Mouse (Mus musculus): ENCODE data around the gene Zfp112. TPM values are rescaled to one million over a fixed set of nuclear protein-coding genes. Genes with fewer than 3 reads are reported as not detected.

Gene Zfp112
- total and polyA plus RNA-seq, 3 experiments = 0.50 to 0.84 TPM; not detected in 1

DNA sequence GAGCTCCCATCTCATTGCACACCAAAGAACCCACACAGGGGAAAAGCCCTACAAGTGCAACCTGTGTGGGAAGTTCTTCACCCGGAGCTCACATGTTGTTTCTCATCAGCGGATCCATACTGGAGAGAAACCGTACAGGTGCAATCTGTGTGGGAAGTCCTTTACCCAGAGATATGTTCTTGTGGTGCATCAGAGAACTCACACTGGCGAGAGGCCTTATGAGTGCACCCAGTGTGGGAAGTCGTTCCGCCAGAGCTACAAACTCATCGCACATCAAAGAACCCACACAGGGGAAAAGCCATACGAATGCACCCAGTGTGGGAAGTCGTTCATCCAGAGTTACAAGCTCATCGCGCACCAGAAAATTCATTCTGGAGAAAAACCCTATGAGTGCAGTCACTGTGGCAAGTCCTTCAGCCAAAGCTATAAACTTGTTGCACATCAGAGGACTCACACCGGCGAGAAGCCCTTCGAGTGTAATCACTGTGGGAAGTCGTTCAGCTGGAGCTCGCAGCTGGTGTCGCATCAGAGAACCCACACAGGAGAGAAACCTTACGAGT lies 6.9 kb upstream of the Zfp112 start:
- DNase-seq (ENCODE audit: low read depth, low spot score) = no peak
- no peaks in the 10 kb centered on the region for H3K27me3 ChIP-seq (ENCODE audit: control insufficient read depth in 1 of 2, insufficient read depth in 2 of 2, low read length in 2 of 2)
- H3K4me3 ChIP-seq (ENCODE audit: control insufficient read depth in 1 of 2, insufficient read depth in 1 of 2, low read depth in 2 of 2, low read length in 2 of 2) = no peak overlapping the region
- H3K9ac ChIP-seq (ENCODE audit: control insufficient read depth, low read depth, low read length, poor library complexity, severe bottlenecking) = no peak overlapping the region
- H3K79me2 ChIP-seq (ENCODE audit: control insufficient read depth, insufficient read depth, low read length, poor library complexity) = no peaks in the 10 kb centered on the region
- no peaks in the 10 kb centered on the region for H3K4me1 ChIP-seq (ENCODE audit: control insufficient read depth in 1 of 2, insufficient read depth in 2 of 2, low read length in 2 of 2)
- TF ChIP-seq RAD21 (IDR thresholded peaks at IDR 0.05; ENCODE audit: low read depth, low read length) (no peak), CHD1 (IDR thresholded peaks at IDR 0.05; ENCODE audit: low read depth, low read length) (no peak), MAFK (IDR thresholded peaks at IDR 0.05; ENCODE audit: borderline replicate concordance, low read depth, low read length) (no peak), MAZ (IDR thresholded peaks at IDR 0.05; ENCODE audit: low read depth, low read length) (no peak)
- peaks cover 0 to 34% of the 10 kb centered on the region in 2 experiments; a peak in 2 of 4 replicates for H3K36me3 ChIP-seq (ENCODE audit: control insufficient read depth in 1 of 2, insufficient read depth in 2 of 2, low read length in 2 of 2)
- no peaks in the 10 kb centered on the region; the same call in 1 of the 2 replicates for H3K9me3 ChIP-seq (replicated peaks; ENCODE audit: insufficient read depth, low read length)
- H3K27ac ChIP-seq (ENCODE audit: control insufficient read depth, low read depth, low read length) = no peak overlapping the region

DNA sequence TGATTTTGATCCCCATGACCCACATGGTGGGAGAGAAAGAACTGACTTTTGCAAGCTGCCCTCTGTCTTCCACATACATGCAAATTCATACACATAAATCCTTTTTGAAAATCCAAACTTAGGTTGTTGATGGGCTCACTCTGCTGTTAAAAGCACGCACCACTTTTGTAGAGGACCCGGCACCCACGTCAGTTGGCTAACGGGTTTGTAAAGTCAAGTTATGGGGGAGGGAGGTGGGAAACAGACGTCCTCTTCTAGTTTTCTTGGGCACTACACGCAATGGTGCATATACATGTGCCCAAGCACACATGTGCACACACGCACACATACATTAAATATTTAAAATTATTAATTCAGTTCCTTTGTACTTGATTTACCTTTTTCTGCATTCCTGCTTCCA lies 1.3 kb upstream of the Zfp112 start:
- Histone ChIP-seq H3K27me3 (ENCODE audit: control insufficient read depth in 1 of 2, insufficient read depth in 2 of 2, low read length in 2 of 2) (no peaks in the 10 kb centered on the region), H3K4me1 (ENCODE audit: control insufficient read depth in 1 of 2, insufficient read depth in 2 of 2, low read length in 2 of 2) (no peaks in the 10 kb centered on the region), H3K79me2 (ENCODE audit: control insufficient read depth, insufficient read depth, low read length, poor library complexity) (no peaks in the 10 kb centered on the region), H3K27ac (ENCODE audit: control insufficient read depth, low read depth, low read length) (no peak overlapping the region), H3K9ac (ENCODE audit: control insufficient read depth, low read depth, low read length, poor library complexity, severe bottlenecking) (no peak overlapping the region), H3K36me3 (ENCODE audit: control insufficient read depth in 1 of 2, insufficient read depth in 2 of 2, low read length in 2 of 2) (peaks cover 0 to 4% of the 10 kb centered on the region in 2 experiments; a peak in 1 of 4 replicates), H3K4me3 (ENCODE audit: control insufficient read depth in 1 of 2, insufficient read depth in 1 of 2, low read depth in 2 of 2, low read length in 2 of 2) (no peak overlapping the region), H3K9me3 (replicated peaks; ENCODE audit: insufficient read depth, low read length) (no peaks in the 10 kb centered on the region)
- TF ChIP-seq ZNF384 (IDR thresholded peaks at IDR 0.05; ENCODE audit: low read depth, low read length) = no peak
- TF ChIP-seq RAD21 (IDR thresholded peaks at IDR 0.05; ENCODE audit: low read depth, low read length) = no peak
- no peak for TF ChIP-seq MAZ (IDR thresholded peaks at IDR 0.05; ENCODE audit: low read depth, low read length)
- no peak for TF ChIP-seq ZMIZ1 (IDR thresholded peaks at IDR 0.05; ENCODE audit: low read depth, low read length)
- no peak for TF ChIP-seq CTCF (IDR thresholded peaks at IDR 0.05 in 2 of 3, conservative IDR thresholded peaks at IDR 0.05 in 1 of 3; ENCODE audit: control insufficient read depth in 1 of 3, insufficient read depth in 1 of 3, low read depth in 2 of 3, low read length in 3 of 3, poor library complexity in 1 of 3, severe bottlenecking in 1 of 3)
- TF ChIP-seq KAT2A (conservative IDR thresholded peaks at IDR 0.05; ENCODE audit: low read depth, low read length) = no peak
- no peak for DNase-seq (ENCODE audit: low read depth, low spot score)

DNA sequence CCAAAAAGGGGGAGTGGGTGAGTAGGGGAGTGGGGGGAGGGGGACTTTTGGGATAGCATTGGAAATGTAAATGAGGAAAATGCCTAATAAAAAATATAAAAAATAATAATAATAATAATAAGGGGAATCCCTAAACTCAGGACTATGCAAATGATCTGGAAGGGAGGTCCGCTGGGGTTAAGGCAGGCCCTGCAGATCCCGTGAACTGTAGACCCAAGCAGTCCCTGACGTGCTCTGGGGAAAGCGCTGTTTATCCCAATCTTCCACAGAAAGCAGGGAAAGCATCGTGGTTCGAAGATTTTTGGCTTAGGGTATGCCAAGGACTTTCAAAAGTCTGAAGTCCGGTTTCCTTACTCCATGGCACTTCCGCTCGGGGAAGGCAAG lies 350 bp upstream of the Zfp112 start:
- no peaks in the 10 kb centered on the region for H3K4me1 ChIP-seq (ENCODE audit: control insufficient read depth in 1 of 2, insufficient read depth in 2 of 2, low read length in 2 of 2)
- TF ChIP-seq RAD21 (IDR thresholded peaks at IDR 0.05; ENCODE audit: low read depth, low read length) (no peak), ZKSCAN1 (IDR thresholded peaks at IDR 0.05; ENCODE audit: low read depth, low read length) (no peak), GATA1 (IDR thresholded peaks at IDR 0.05; ENCODE audit: low read depth, low read length) (no peak), GABPA (IDR thresholded peaks at IDR 0.05; ENCODE audit: low read depth, low read length) (no peak), MXI1 (IDR thresholded peaks at IDR 0.05; ENCODE audit: low read depth, low read length) (no peak), E2F4 (IDR thresholded peaks at IDR 0.05; ENCODE audit: borderline replicate concordance, low read depth, low read length) (no peak), CTCF (IDR thresholded peaks at IDR 0.05 in 2 of 3, conservative IDR thresholded peaks at IDR 0.05 in 1 of 3; ENCODE audit: control insufficient read depth in 1 of 3, insufficient read depth in 1 of 3, low read depth in 2 of 3, low read length in 3 of 3, poor library complexity in 1 of 3, severe bottlenecking in 1 of 3) (no peak), MAFK (IDR thresholded peaks at IDR 0.05; ENCODE audit: borderline replicate concordance, low read depth, low read length) (no peak), MAX (IDR thresholded peaks at IDR 0.05; ENCODE audit: low read length) (no peak), CHD2 (IDR thresholded peaks at IDR 0.05; ENCODE audit: low read length) (no peak), HCFC1 (IDR thresholded peaks at IDR 0.05; ENCODE audit: low read depth, low read length) (no peak)
- no peaks in the 10 kb centered on the region for H3K9me3 ChIP-seq (replicated peaks; ENCODE audit: insufficient read depth, low read length)
- no peak overlapping the region for H3K27ac ChIP-seq (ENCODE audit: control insufficient read depth, low read depth, low read length)
- DNase-seq (ENCODE audit: low read depth, low spot score) = no peak
- H3K36me3 ChIP-seq (ENCODE audit: control insufficient read depth in 1 of 2, insufficient read depth in 2 of 2, low read length in 2 of 2) = peaks cover 0 to 3% of the 10 kb centered on the region in 2 experiments; a peak in 1 of 4 replicates
- H3K4me3 ChIP-seq (ENCODE audit: control insufficient read depth in 1 of 2, insufficient read depth in 1 of 2, low read depth in 2 of 2, low read length in 2 of 2) = no peak overlapping the region
- no peaks in the 10 kb centered on the region for H3K79me2 ChIP-seq (ENCODE audit: control insufficient read depth, insufficient read depth, low read length, poor library complexity)
- no peaks in the 10 kb centered on the region for H3K27me3 ChIP-seq (ENCODE audit: control insufficient read depth in 1 of 2, insufficient read depth in 2 of 2, low read length in 2 of 2)
- no peak overlapping the region for H3K9ac ChIP-seq (ENCODE audit: control insufficient read depth, low read depth, low read length, poor library complexity, severe bottlenecking)
